Mouse (Mus musculus): Measurements from ENCODE around the gene Usp20.

DNA sequence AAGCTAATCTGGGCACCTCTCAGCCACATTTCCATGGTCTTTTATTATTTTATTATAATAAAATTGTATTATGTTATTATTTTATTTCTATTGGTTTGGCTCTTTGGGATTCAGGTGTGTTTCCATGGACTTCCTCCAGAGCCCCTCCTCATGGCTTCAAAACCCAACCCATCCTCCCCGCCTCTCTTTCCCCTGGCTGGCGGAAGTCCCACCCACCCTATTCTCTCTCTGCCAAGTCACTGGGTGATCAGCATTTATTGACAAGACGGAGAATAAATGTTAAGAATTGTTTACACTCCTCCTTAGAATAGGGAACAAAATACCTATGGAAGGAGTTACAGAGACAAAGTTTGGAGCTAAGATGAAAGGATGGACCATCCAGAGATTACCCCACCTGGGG lies 45.3 kb upstream of the Usp20 start:
- TF ChIP-seq TCF12 (IDR thresholded peaks at IDR 0.05; ENCODE audit: insufficient read depth, poor library complexity, severe bottlenecking) (no peak), POLR2A (IDR thresholded peaks at IDR 0.05; ENCODE audit: insufficient read length, low read depth) (no peak)

Data from myocyte (in vitro differentiated cells).